Mouse (Mus musculus): ENCODE data around the gene Pnpla3. TPM values are rescaled to one million over a fixed set of nuclear protein-coding genes. Genes with fewer than 3 reads are reported as not detected.

Pnpla3 gene
- polyA plus RNA-seq, 1 experiment from 2014 or later, result 2.6 TPM

- Histone ChIP-seq H3K9ac (no peak overlapping the region), H3K4me2 (no peak overlapping the region), H3K27ac (replicated peaks) (peak overlapping the region; percentile 48; the same call in 1 of the 2 replicates), H3K27me3 (peaks cover 29% of the 10 kb centered on the region), H3K9me3 (replicated peaks) (no peaks in the 10 kb centered on the region), H3K4me1 (replicated peaks) (peaks cover 42% of the 10 kb centered on the region), H3K36me3 (replicated peaks) (peaks cover 18% of the 10 kb centered on the region), H3K4me3 (replicated peaks) (no peak overlapping the region)
- WGBS (ENCODE audit: insufficient replicate concordance), result 64% methylated on average over 7 of the region's 7 CpGs
- no peak for ATAC-seq (ENCODE audit: insufficient read depth)
Observed at GRCm38 (mm10) chr15:84216461-84217084, 48.9 kb downstream of the Pnpla3 start.

GRCm38 (mm10) chr15:84217969-84218782 is 50.5 kb downstream of the Pnpla3 start:
- H3K27ac ChIP-seq (replicated peaks), result no peak overlapping the region
- no peak overlapping the region for H3K4me3 ChIP-seq (replicated peaks)
- no peak overlapping the region for H3K9ac ChIP-seq
- ATAC-seq (ENCODE audit: insufficient read depth), result no peak
- H3K4me2 ChIP-seq, result no peak overlapping the region
- H3K4me1 ChIP-seq (replicated peaks), result peaks cover 28% of the 10 kb centered on the region
- WGBS (ENCODE audit: insufficient replicate concordance), result 31% methylated on average over 23 of the region's 23 CpGs
- H3K27me3 ChIP-seq, result peaks cover 29% of the 10 kb centered on the region
- H3K9me3 ChIP-seq (replicated peaks), result no peaks in the 10 kb centered on the region
- peaks cover 13% of the 10 kb centered on the region for H3K36me3 ChIP-seq (replicated peaks)

GRCm38 (mm10) chr15:84218783-84219271 is 51.2 kb downstream of the Pnpla3 start:
- Histone ChIP-seq H3K36me3 (replicated peaks) (peaks cover 13% of the 10 kb centered on the region), H3K27ac (replicated peaks) (no peak overlapping the region), H3K9ac (no peak overlapping the region), H3K9me3 (replicated peaks) (no peaks in the 10 kb centered on the region), H3K4me3 (replicated peaks) (no peak overlapping the region), H3K4me1 (replicated peaks) (peaks cover 28% of the 10 kb centered on the region), H3K4me2 (no peak overlapping the region), H3K27me3 (peaks cover 29% of the 10 kb centered on the region)
- WGBS (ENCODE audit: insufficient replicate concordance), result 23% methylated on average over 9 of the region's 9 CpGs
- ATAC-seq (ENCODE audit: insufficient read depth), result no peak

GRCm38 (mm10) chr15:84221539-84221938 is 53.9 kb downstream of the Pnpla3 start:
- Histone ChIP-seq H3K27ac (replicated peaks) (no peak overlapping the region), H3K4me2 (no peak overlapping the region), H3K9me3 (replicated peaks) (no peaks in the 10 kb centered on the region), H3K36me3 (replicated peaks) (no peaks in the 10 kb centered on the region), H3K4me1 (replicated peaks) (peaks cover 19% of the 10 kb centered on the region), H3K9ac (no peak overlapping the region), H3K4me3 (replicated peaks) (no peak overlapping the region), H3K27me3 (peaks cover 46% of the 10 kb centered on the region)
- ATAC-seq (ENCODE audit: insufficient read depth), result no peak
- 67% methylated on average over 5 of the region's 5 CpGs for WGBS (ENCODE audit: insufficient replicate concordance)

- Histone ChIP-seq H3K9me3 (replicated peaks) (no peaks in the 10 kb centered on the region), H3K27me3 (peaks cover 35% of the 10 kb centered on the region), H3K4me1 (replicated peaks) (peaks cover 8% of the 10 kb centered on the region; the same call in 1 of the 2 replicates), H3K9ac (no peak overlapping the region), H3K27ac (replicated peaks) (no peak overlapping the region), H3K4me3 (replicated peaks) (no peak overlapping the region), H3K4me2 (no peak overlapping the region), H3K36me3 (replicated peaks) (no peaks in the 10 kb centered on the region)
- WGBS (ENCODE audit: insufficient replicate concordance), result 36% methylated on average over 6 of the region's 6 CpGs
- no peak for ATAC-seq (ENCODE audit: insufficient read depth)
Observed at GRCm38 (mm10) chr15:84223423-84223822, 55.8 kb downstream of the Pnpla3 start.

GRCm38 (mm10) chr15:84224779-84225178 is 57.1 kb downstream of the Pnpla3 start:
- no peak overlapping the region for H3K27ac ChIP-seq (replicated peaks)
- no peak overlapping the region for H3K9ac ChIP-seq
- no peak overlapping the region for H3K4me2 ChIP-seq
- no peaks in the 10 kb centered on the region for H3K36me3 ChIP-seq (replicated peaks)
- peaks cover 6% of the 10 kb centered on the region; the same call in 1 of the 2 replicates for H3K4me1 ChIP-seq (replicated peaks)
- no peak overlapping the region for H3K4me3 ChIP-seq (replicated peaks)
- peaks cover 21% of the 10 kb centered on the region for H3K27me3 ChIP-seq
- WGBS (ENCODE audit: insufficient replicate concordance), result 52% methylated on average over 10 of the region's 10 CpGs
- ATAC-seq (ENCODE audit: insufficient read depth), result no peak
- no peaks in the 10 kb centered on the region for H3K9me3 ChIP-seq (replicated peaks)

- Histone ChIP-seq H3K4me1 (replicated peaks) (peaks cover 27% of the 10 kb centered on the region), H3K4me2 (no peak overlapping the region), H3K9me3 (replicated peaks) (no peaks in the 10 kb centered on the region), H3K36me3 (replicated peaks) (no peaks in the 10 kb centered on the region), H3K27ac (replicated peaks) (no peak overlapping the region), H3K27me3 (peaks cover 24% of the 10 kb centered on the region), H3K4me3 (replicated peaks) (no peak overlapping the region), H3K9ac (no peak overlapping the region)
- no peak for ATAC-seq (ENCODE audit: insufficient read depth)
- WGBS (ENCODE audit: insufficient replicate concordance), result 85% methylated on average over 15 of the region's 15 CpGs
Observed at GRCm38 (mm10) chr15:84226918-84227317, 59.3 kb downstream of the Pnpla3 start.

GRCm38 (mm10) chr15:84230661-84231060 is 63.0 kb downstream of the Pnpla3 start:
- peak overlapping the region; percentile 78 for H3K4me3 ChIP-seq (replicated peaks)
- peak overlapping the region; percentile 68 for H3K9ac ChIP-seq
- H3K36me3 ChIP-seq (replicated peaks), result 0 out of 2 replicates have a peak, but pooled peaks cover 2% of the 10 kb centered on the region
- peak; percentile 77 for ATAC-seq (ENCODE audit: insufficient read depth)
- no peaks in the 10 kb centered on the region for H3K9me3 ChIP-seq (replicated peaks)
- peak overlapping the region; percentile 97 for H3K4me2 ChIP-seq
- H3K27me3 ChIP-seq, result peaks cover 12% of the 10 kb centered on the region
- 10% methylated on average over 5 of the region's 5 CpGs for WGBS (ENCODE audit: insufficient replicate concordance)
- H3K4me1 ChIP-seq (replicated peaks), result peaks cover 51% of the 10 kb centered on the region
- H3K27ac ChIP-seq (replicated peaks), result peak overlapping the region; percentile 88

- Histone ChIP-seq H3K4me2 (peak overlapping the region; percentile 97), H3K4me3 (replicated peaks) (peak overlapping the region; percentile 78), H3K27ac (replicated peaks) (peak overlapping the region; percentile 88), H3K4me1 (replicated peaks) (peaks cover 52% of the 10 kb centered on the region), H3K27me3 (peaks cover 7% of the 10 kb centered on the region; the same call in 1 of the 2 replicates), H3K9ac (peak overlapping the region; percentile 68), H3K36me3 (replicated peaks) (0 out of 2 replicates have a peak, but pooled peaks cover 2% of the 10 kb centered on the region), H3K9me3 (replicated peaks) (no peaks in the 10 kb centered on the region)
- WGBS (ENCODE audit: insufficient replicate concordance), result 2% methylated on average over 16 of the region's 16 CpGs
- ATAC-seq (ENCODE audit: insufficient read depth), result peak; percentile 89
Observed at GRCm38 (mm10) chr15:84231113-84231712, 63.6 kb downstream of the Pnpla3 start.

- H3K4me2 ChIP-seq, result peak within 1 kb of the TSS; percentile 97
- WGBS (ENCODE audit: insufficient replicate concordance), result under 1% methylated on average over 53 of the region's 53 CpGs
- peak within 1 kb of the TSS; percentile 88 for H3K27ac ChIP-seq (replicated peaks)
- H3K27me3 ChIP-seq, result peaks cover 6% of the 10 kb centered on the region; the same call in 1 of the 2 replicates
- peak; percentile 73 for ATAC-seq (ENCODE audit: insufficient read depth)
- H3K4me3 ChIP-seq (replicated peaks), result peak within 1 kb of the TSS; percentile 78
- H3K9me3 ChIP-seq (replicated peaks), result no peaks in the 10 kb centered on the region
- H3K36me3 ChIP-seq (replicated peaks), result 0 out of 2 replicates have a peak, but pooled peaks cover 2% of the 10 kb centered on the region
- peak within 1 kb of the TSS; percentile 68 for H3K9ac ChIP-seq
- H3K4me1 ChIP-seq (replicated peaks), result peaks cover 52% of the 10 kb centered on the region
Observed at GRCm38 (mm10) chr15:84231721-84232561, 64.3 kb downstream of the Pnpla3 start, which contains the start of gene Parvb. TSS of gene Parvb (plus strand) at chr15:84232043.

All from liver, embryonic 15.5 days (tissue).